ENCODE assay signal across 9 mouse cellular contexts in genomic region chr8:71586891-71587290, GRCm38 (mm10). TPM values are rescaled to one million over a fixed set of nuclear protein-coding genes. Genes with fewer than 3 reads are reported as not detected.
DNase-seq lines count a peak whose midpoint lies in the region; ATAC-seq and TF ChIP-seq lines count a peak whose summit lies in the region.
"Had no signal": no experiment of that assay in that cellular context is flagged by ENCODE, and none has a peak within 500 bp of the region (broad histone marks: within the 10 kb centered on the region; RNA-seq: fewer than 3 reads in every experiment).

No protein-coding gene starts in this region.

- 79% methylated on average over 2 of the region's 2 CpGs for WGBS in heart, adult 2 months
- WGBS in heart, embryonic 12.5 days: 59% methylated on average over 2 of the region's 2 CpGs

- H3K27ac ChIP-seq in heart, adult 2 months: no peak overlapping the region
- H3K27ac ChIP-seq in heart, embryonic 12.5 days (ENCODE audit: poor library complexity, severe bottlenecking): no peak overlapping the region
- H3K27ac ChIP-seq: midbrain, embryonic 12.5 days had no signal

- H3K4me3 ChIP-seq in heart, adult 2 months: no peak overlapping the region
- no peak overlapping the region for H3K4me3 ChIP-seq in heart, embryonic 12.5 days
- H3K4me3 ChIP-seq: midbrain, embryonic 12.5 days had no signal

- H3K4me1 ChIP-seq in heart, adult 2 months (ENCODE audit: control insufficient read depth, insufficient read depth, low read length): no peaks in the 10 kb centered on the region
- peaks cover 8% of the 10 kb centered on the region for H3K4me1 ChIP-seq in heart, embryonic 12.5 days (replicated peaks)

- no peaks in the 10 kb centered on the region for H3K36me3 ChIP-seq in heart, adult 2 months (ENCODE audit: control insufficient read depth, insufficient read depth, low read length)
- H3K36me3 ChIP-seq in heart, embryonic 12.5 days: peaks cover 28% of the 10 kb centered on the region

- no peak for TF ChIP-seq EP300 in heart, adult 2 months (IDR thresholded peaks at IDR 0.05; ENCODE audit: insufficient read depth, low read depth, low read length)

- TF ChIP-seq POLR2A in heart, adult 2 months (IDR thresholded peaks at IDR 0.05; ENCODE audit: insufficient read depth, low read depth, low read length): no peak

- no peak overlapping the region for H3K9ac ChIP-seq in heart, adult 2 months (ENCODE audit: low read depth, low read length)
- no peak overlapping the region for H3K9ac ChIP-seq in heart, embryonic 12.5 days
- H3K9ac ChIP-seq: midbrain, embryonic 12.5 days had no signal

- H3K79me2 ChIP-seq in heart, adult 2 months (replicated peaks; ENCODE audit: control insufficient read depth, insufficient read depth, low read length): no peaks in the 10 kb centered on the region

- no peak for DNase-seq in heart, adult 2 months
- peak; percentile 64 to 76 for DNase-seq in right cerebral cortex, postnatal 10 days (ENCODE audit: low spot score in 2 of 2)
- no peak for DNase-seq in right cerebral cortex, adult 18-20 months
- peak; percentile 62 to 78 for DNase-seq in adrenal gland, postnatal 36 days
- DNase-seq in kidney, postnatal 36 days: peak; percentile 61 to 84
- DNase-seq in testis, postnatal 10 days (ENCODE audit: low spot score): peak; percentile 82
- DNase-seq in heart, adult 9 months (ENCODE audit: low spot score in 2 of 2): no peak

- intact Hi-C loops in heart, adult 2 months (cut with DNase I): no loop called here

- peak; percentile 73 for TF ChIP-seq CTCF in heart, adult 2 months (IDR thresholded peaks at IDR 0.05)

- ATAC-seq in heart, embryonic 12.5 days (ENCODE audit: insufficient number of reproducible peaks, low FRiP score): no peak

- no peak overlapping the region for H3K4me2 ChIP-seq in heart, embryonic 12.5 days
- H3K4me2 ChIP-seq: midbrain, embryonic 12.5 days had no signal

- no peaks in the 10 kb centered on the region for H3K27me3 ChIP-seq in heart, adult 2 months (ENCODE audit: control insufficient read depth, insufficient read depth, low read length)
- peaks cover 11% of the 10 kb centered on the region; the same call in 1 of the 2 replicates for H3K27me3 ChIP-seq in heart, embryonic 12.5 days (replicated peaks)

- no peaks in the 10 kb centered on the region for H3K9me3 ChIP-seq in heart, embryonic 12.5 days (replicated peaks)
- H3K9me3 ChIP-seq: midbrain, embryonic 12.5 days had no signal

RNA-seq across cellular contexts. Expression of gene Pgls, which starts 5.1 kb away (rescaled TPM):
- total RNA-seq in heart, adult 2 months (2021): 10 to 100 TPM; 58.6 to 66.3 TPM
- 53.2 and 80.4 TPM in 2 replicates for polyA plus RNA-seq in heart, adult 2 months (2012; rRNA removed)
- 178 and 179 TPM in 2 replicates for polyA plus RNA-seq in heart, embryonic 12.5 days (2016; fragmentation: Nextera tagmentation; extraction: Ambion mirVana)
- 100 to 1,000 TPM; 137 to 165 TPM for total RNA-seq in adrenal gland, postnatal 36 days (2021)

RNA-seq across cellular contexts. Expression of gene Fam129c, which starts 10.6 kb away (rescaled TPM):
- under 1 TPM; 0.78 to 0.82 TPM for total RNA-seq in heart, adult 2 months (2021)
- polyA plus RNA-seq in heart, adult 2 months (2012; rRNA removed): 1.7 and 2.4 TPM in 2 replicates
- polyA plus RNA-seq in heart, embryonic 12.5 days (2016; fragmentation: Nextera tagmentation; extraction: Ambion mirVana): 2.2 and 2.4 TPM in 2 replicates
- 1 to 10 TPM; 1.8 to 3.7 TPM for total RNA-seq in adrenal gland, postnatal 36 days (2021)

RNA-seq across cellular contexts. Expression of gene Slc27a1, which starts 18.2 kb away (rescaled TPM):
- 100 to 1,000 TPM; 159 to 191 TPM for total RNA-seq in heart, adult 2 months (2021)
- 227 and 281 TPM in 2 replicates for polyA plus RNA-seq in heart, adult 2 months (2012; rRNA removed)
- polyA plus RNA-seq in heart, embryonic 12.5 days (2016; fragmentation: Nextera tagmentation; extraction: Ambion mirVana): 21.2 and 22.6 TPM in 2 replicates
- total RNA-seq in adrenal gland, postnatal 36 days (2021): 100 to 1,000 TPM; 177 to 245 TPM

RNA-seq across cellular contexts. Expression of gene Nxnl1, which starts 20.5 kb away (rescaled TPM):
- under 1 TPM; 0.14 to 0.18 TPM for total RNA-seq in heart, adult 2 months (2021)
- polyA plus RNA-seq in heart, adult 2 months (2012; rRNA removed): 0.12 TPM in 1 of 2 replicates, not detected in the other
- polyA plus RNA-seq in heart, embryonic 12.5 days (2016; fragmentation: Nextera tagmentation; extraction: Ambion mirVana): not detected in 2 replicates
- 1 to 10 TPM in 1 of 2 experiments, under 1 TPM in 1; 0.73 to 1.7 TPM for total RNA-seq in adrenal gland, postnatal 36 days (2021)
- polyA plus RNA-seq: midbrain, embryonic 12.5 days had no signal

RNA-seq across cellular contexts. Expression of gene Colgalt1, which starts 23.9 kb away (rescaled TPM):
- 10 to 100 TPM; 39.3 to 39.6 TPM for total RNA-seq in heart, adult 2 months (2021)
- polyA plus RNA-seq in heart, adult 2 months (2012; rRNA removed): 55.8 and 76.6 TPM in 2 replicates
- 60.7 and 61.4 TPM in 2 replicates for polyA plus RNA-seq in heart, embryonic 12.5 days (2016; fragmentation: Nextera tagmentation; extraction: Ambion mirVana)
- total RNA-seq in adrenal gland, postnatal 36 days (2021): 10 to 100 TPM; 57.4 to 61.8 TPM

Comparison
In these comparisons a context has a peak if more than half of its experiments do, and no peak if none do; other contexts are left out.
1. DNase-seq: peak in right cerebral cortex, postnatal 10 days (2 of 2), adrenal gland, postnatal 36 days (2 of 2), kidney, postnatal 36 days (2 of 2) and testis, postnatal 10 days (single experiment); none in heart, adult 2 months (0 of 2), right cerebral cortex, adult 18-20 months (single experiment) and heart, adult 9 months (0 of 2).